In genomic region chr13:37452022-37452941, GRCm38 (mm10) we compare ENCODE assay signal across 8 mouse cellular contexts.
DNase-seq lines count a peak whose midpoint lies in the region; ATAC-seq and TF ChIP-seq lines count a peak whose summit lies in the region.

No protein-coding gene starts in this region.

- peaks cover 3% of the 10 kb centered on the region for H3K4me1 ChIP-seq in bone marrow, adult 2 months (ENCODE audit: control insufficient read depth, insufficient read depth, low read length)
- peaks cover 22% of the 10 kb centered on the region for H3K4me1 ChIP-seq in hindbrain, embryonic 12.5 days

- 0 out of 2 replicates have a peak overlapping the region, but pooled peaks have one; percentile 10 for H3K9ac ChIP-seq in hindbrain, embryonic 12.5 days

- H3K9me3 ChIP-seq in hindbrain, embryonic 12.5 days (replicated peaks), result no peaks in the 10 kb centered on the region

- H3K27me3 ChIP-seq in hindbrain, embryonic 12.5 days, result 0 out of 2 replicates have a peak, but pooled peaks cover 3% of the 10 kb centered on the region

- H3K27ac ChIP-seq in bone marrow, adult 2 months (ENCODE audit: control insufficient read depth, insufficient read depth, low read depth, low read length, poor library complexity), result peak overlapping the region; percentile 82
- H3K27ac ChIP-seq in hindbrain, embryonic 12.5 days, result no peak overlapping the region

- H3K4me3 ChIP-seq in bone marrow, adult 2 months (replicated peaks; ENCODE audit: control insufficient read depth, low read depth, low read length), result peak overlapping the region; percentile 14
- peak overlapping the region; percentile 21 for H3K4me3 ChIP-seq in hindbrain, embryonic 12.5 days

- 0 out of 2 replicates have a peak, but pooled peaks have one; percentile 2 for TF ChIP-seq CTCF in bone marrow, adult 2 months (IDR thresholded peaks at IDR 0.05; ENCODE audit: control insufficient read depth, insufficient read depth, low read length)

- H3K36me3 ChIP-seq in hindbrain, embryonic 12.5 days, result no peaks in the 10 kb centered on the region

- WGBS in bone marrow, adult 2 months, result 12% methylated on average over 22 of the region's 22 CpGs
- WGBS in hindbrain, embryonic 12.5 days, result 7% methylated on average over 22 of the region's 22 CpGs

- H3K4me2 ChIP-seq in hindbrain, embryonic 12.5 days (replicated peaks), result peak overlapping the region; percentile 54

- ATAC-seq in hindbrain, embryonic 12.5 days (ENCODE audit: low FRiP score), result peak; percentile 56

- DNase-seq in ES-CJ7 (ENCODE audit: low read depth, low spot score), result peak; percentile 96
- DNase-seq in forelimb bud, embryonic 11.5 days (ENCODE audit: low read depth, low spot score), result peak; percentile 35
- peak; percentile 28 to 36 for DNase-seq in layer of hippocampus, postnatal 25 days (ENCODE audit: extremely low spot score in 1 of 2, low spot score in 1 of 2)
- peak; percentile 89 for DNase-seq in lung, postnatal 36 days
- peak; percentile 57 for DNase-seq in retina, postnatal 1 day
- DNase-seq in urinary bladder, postnatal 36 days (ENCODE audit: low spot score in 2 of 2), result peak; percentile 72 to 76

- TF ChIP-seq POLR2A in bone marrow, adult 2 months (IDR thresholded peaks at IDR 0.05; ENCODE audit: borderline replicate concordance, control insufficient read depth, low read depth, low read length), result no peak

Comparison
In these comparisons a context has a peak if more than half of its experiments do, and no peak if none do; other contexts are left out.
1. DNase-seq: peak in every context shown above with its lines; median percentile 96 in ES-CJ7; 89 in lung, postnatal 36 days; 74 in urinary bladder, postnatal 36 days; 57 in retina, postnatal 1 day; 35 in forelimb bud, embryonic 11.5 days; 32 in layer of hippocampus, postnatal 25 days.